Comparison of ENCODE assay signal across 17 mouse cellular contexts in genomic region chr14:110760909-110761308, GRCm38 (mm10).
"Had no signal": no experiment of that assay in that cellular context is flagged by ENCODE, and none has a peak within 500 bp of the region (broad histone marks: within the 10 kb centered on the region; RNA-seq: fewer than 3 reads in every experiment).

No protein-coding gene starts in this region.

- DNase-seq: gastrocnemius, adult 2 months; gastrocnemius, postnatal 10 days; gastrocnemius, postnatal 25 days; heart, adult 18-20 months; heart, postnatal 10 days; heart, postnatal 4 days; kidney, adult 18-20 months; kidney, adult 8-10 months; kidney, postnatal 10 days; kidney, postnatal 25 days; kidney, postnatal 4 days; liver; liver, embryonic 13.5 days had no signal

- ATAC-seq: hindbrain, embryonic 16.5 days; inflammation-experienced regulatory T-cells, adult 6 months; intestine, embryonic 15.5 days; intestine, postnatal 0 days had no signal
